Mouse (Mus musculus) MEL (cell line): ENCODE results near the gene Fbxo30. TPM values are rescaled to one million over a fixed set of nuclear protein-coding genes. Genes with fewer than 3 reads are reported as not detected.
"Not testable (repeated sequence)": the region's sequence is repeated elsewhere in the genome, so short reads cannot be mapped to it uniquely, and the experiment has no call there.

Experiments used
- DNase-seq: peaks from one replicate; pipeline ENCODE4 v3.0.0; 2011; ENCODE audit warnings: low read depth, low spot score
- H3K27ac ChIP-seq: 2 replicates; pipeline ENCODE4 v1.5.1; 2012; ENCODE audit warnings: low read depth, mild to moderate bottlenecking, control low read depth, low read length, moderate library complexity; ENCODE audit not compliant: control insufficient read depth
- H3K27me3 ChIP-seq, 2 experiments: fragments of 150-350 bp in 1 of 2; sonication (generic) in 1 of 2; 2 replicates each; pipeline ENCODE4 v1.6.1; 2012; ENCODE audit warnings: low read length in 2 of 2, mild to moderate bottlenecking in 2 of 2, improper control_type of control experiment in 1 of 2, moderate library complexity in 1 of 2; ENCODE audit not compliant: insufficient read depth in 2 of 2, control insufficient read depth in 1 of 2
- H3K36me3 ChIP-seq, 2 experiments: 2 replicates each; pipeline ENCODE4 v1.6.1; 2012 to 2014; ENCODE audit warnings: low read length in 2 of 2, improper control_type of control experiment in 1 of 2, inconsistent platforms in 1 of 2, mild to moderate bottlenecking in 1 of 2; ENCODE audit not compliant: insufficient read depth in 2 of 2, control insufficient read depth in 1 of 2
- H3K4me1 ChIP-seq, 2 experiments: fragments of 150-350 bp in 1 of 2; sonication (generic) in 1 of 2; 2 replicates each; pipeline ENCODE4 v1.6.1; 2012; ENCODE audit warnings: low read length in 2 of 2, improper control_type of control experiment in 1 of 2, mild to moderate bottlenecking in 1 of 2; ENCODE audit not compliant: insufficient read depth in 2 of 2, control insufficient read depth in 1 of 2
- H3K4me3 ChIP-seq, 2 experiments: fragments of 150-350 bp in 1 of 2; sonication (generic) in 1 of 2; 2 replicates each; pipeline ENCODE4 v1.5.1; 2012; ENCODE audit warnings: low read depth in 2 of 2, low read length in 2 of 2, mild to moderate bottlenecking in 2 of 2, moderate library complexity in 2 of 2, control low read depth in 1 of 2, improper control_type of control experiment in 1 of 2; ENCODE audit not compliant: control insufficient read depth in 1 of 2, insufficient read depth in 1 of 2
- H3K79me2 ChIP-seq: 2 replicates; pipeline ENCODE4 v1.6.1; 2012; ENCODE audit warnings: mild to moderate bottlenecking, low read length, moderate library complexity; ENCODE audit not compliant: control insufficient read depth, poor library complexity, insufficient read depth
- H3K9ac ChIP-seq: 2 replicates; pipeline ENCODE4 v1.6.1; 2012; ENCODE audit warnings: low read depth, mild to moderate bottlenecking, control low read depth, low read length, moderate library complexity; ENCODE audit not compliant: control insufficient read depth, poor library complexity, severe bottlenecking
- H3K9me3 ChIP-seq: fragments of 150-350 bp; sonication (generic); replicated peaks from 2 replicates; pipeline ENCODE4 v1.6.1; 2012; ENCODE audit warnings: mild to moderate bottlenecking, low read length, improper control_type of control experiment, moderate library complexity; ENCODE audit not compliant: insufficient read depth
- BHLHE40 ChIP-seq: IDR thresholded peaks from 2 replicates; pipeline ENCODE4 v1.6.1; 2012; ENCODE audit warnings: low read depth, mild to moderate bottlenecking, inconsistent platforms, low read length, improper control_type of control experiment, borderline replicate concordance
- CHD2 ChIP-seq: IDR thresholded peaks from 2 replicates; pipeline ENCODE4 v1.6.1; 2011; ENCODE audit warnings: low read length, improper control_type of control experiment
- ETS1 ChIP-seq: IDR thresholded peaks from 2 replicates; pipeline ENCODE4 v1.6.1; 2012; ENCODE audit warnings: low read depth, mild to moderate bottlenecking, inconsistent platforms, low read length, improper control_type of control experiment, moderate library complexity
- HCFC1 ChIP-seq: IDR thresholded peaks from 2 replicates; pipeline ENCODE4 v1.6.1; 2012; ENCODE audit warnings: low read depth, mild to moderate bottlenecking, inconsistent platforms, low read length, improper control_type of control experiment, moderate library complexity
- MAZ ChIP-seq: IDR thresholded peaks from 2 replicates; pipeline ENCODE4 v1.6.1; 2012; ENCODE audit warnings: low read depth, mild to moderate bottlenecking, inconsistent platforms, low read length, improper control_type of control experiment
- MXI1 ChIP-seq: IDR thresholded peaks from 2 replicates; pipeline ENCODE4 v1.6.1; 2011; ENCODE audit warnings: mild to moderate bottlenecking, low read depth, low read length, improper control_type of control experiment
- MYB ChIP-seq: IDR thresholded peaks from 2 replicates; pipeline ENCODE4 v1.6.1; 2011; ENCODE audit warnings: mild to moderate bottlenecking, low read depth, low read length, improper control_type of control experiment
- MYC ChIP-seq: IDR thresholded peaks from 2 replicates; pipeline ENCODE4 v1.6.1; 2011; ENCODE audit warnings: low read depth, mild to moderate bottlenecking, low read length, improper control_type of control experiment, moderate library complexity
- NELFE ChIP-seq: IDR thresholded peaks from 2 replicates; pipeline ENCODE4 v1.6.1; 2011; ENCODE audit warnings: low read depth, low read length, improper control_type of control experiment
- NRF1 ChIP-seq: IDR thresholded peaks from 2 replicates; pipeline ENCODE4 v1.6.1; 2014; ENCODE audit warnings: low read depth, mild to moderate bottlenecking, inconsistent platforms, low read length, improper control_type of control experiment, moderate library complexity; ENCODE audit not compliant: poor library complexity, insufficient read depth, severe bottlenecking
- POLR2A ChIP-seq, 2 experiments: IDR thresholded peaks; 2 replicates each; pipeline ENCODE4 v1.6.1; 2011 to 2012; ENCODE audit warnings: low read length in 2 of 2, mild to moderate bottlenecking in 2 of 2, control low read depth in 1 of 2, improper control_type of control experiment in 1 of 2, low read depth in 1 of 2, moderate library complexity in 1 of 2; ENCODE audit not compliant: control insufficient read depth in 1 of 2, insufficient read depth in 1 of 2, poor library complexity in 1 of 2
- POLR2AphosphoS2 ChIP-seq: IDR thresholded peaks from 2 replicates; pipeline ENCODE4 v1.6.1; 2011; ENCODE audit warnings: low read length, improper control_type of control experiment
- RCOR1 ChIP-seq: IDR thresholded peaks from 2 replicates; pipeline ENCODE4 v1.6.1; 2012; ENCODE audit warnings: low read depth, mild to moderate bottlenecking, inconsistent platforms, low read length, improper control_type of control experiment
- SIN3A ChIP-seq: IDR thresholded peaks from 2 replicates; pipeline ENCODE4 v1.6.1; 2012; ENCODE audit warnings: low read length, improper control_type of control experiment, inconsistent platforms
- SMC3 ChIP-seq: IDR thresholded peaks from 2 replicates; pipeline ENCODE4 v1.6.1; 2011; ENCODE audit warnings: low read depth, low read length, improper control_type of control experiment
- TAL1 ChIP-seq: IDR thresholded peaks from 2 replicates; pipeline ENCODE4 v1.6.1; 2012; ENCODE audit warnings: mild to moderate bottlenecking, inconsistent platforms, low read length, moderate library complexity, mixed read lengths
- TBP ChIP-seq: IDR thresholded peaks from 2 replicates; pipeline ENCODE4 v1.8.0; 2011; ENCODE audit warnings: low read depth, low read length, improper control_type of control experiment
- UBTF ChIP-seq: IDR thresholded peaks from 2 replicates; pipeline ENCODE4 v1.6.1; 2012; ENCODE audit warnings: low read depth, mild to moderate bottlenecking, inconsistent platforms, low read length, improper control_type of control experiment, moderate library complexity, borderline replicate concordance; ENCODE audit not compliant: insufficient read depth
- USF2 ChIP-seq, 2 experiments: IDR thresholded peaks; 2 replicates each; pipeline ENCODE4 v1.6.1; 2011 to 2012; ENCODE audit warnings: improper control_type of control experiment in 2 of 2, low read length in 2 of 2, borderline replicate concordance in 1 of 2, inconsistent platforms in 1 of 2, low read depth in 1 of 2, mild to moderate bottlenecking in 1 of 2; ENCODE audit not compliant: insufficient read depth in 1 of 2
- ZC3H11A ChIP-seq: IDR thresholded peaks from 2 replicates; pipeline ENCODE4 v1.6.1; 2012; ENCODE audit warnings: low read depth, mild to moderate bottlenecking, inconsistent platforms, low read length, improper control_type of control experiment
- ZNF384 ChIP-seq: IDR thresholded peaks from 2 replicates; pipeline ENCODE4 v1.6.1; 2012; ENCODE audit warnings: low read depth, mild to moderate bottlenecking, inconsistent platforms, low read length, improper control_type of control experiment
- polyA plus RNA-seq, 2 experiments: library from polyadenylated mRNA; stranded (reverse) in 1 of 2; unstranded in 1 of 2; fragments of >175 nt in 1 of 2; fragments of >200 nt in 1 of 2; gene quantifications; 2 replicates each; pipeline versions ENCODE4 v1.2.1 to v1.2.4; 2012; ENCODE audit warnings: low replicate concordance in 2 of 2, low read depth in 1 of 2; ENCODE audit not compliant: insufficient read length in 2 of 2, insufficient read depth in 1 of 2, missing spikeins in 1 of 2
- total RNA-seq: library from RNA; depleted of rRNA; stranded (reverse); fragments of 300-350 nt; gene quantifications from 2 replicates; pipeline ENCODE4 v1.2.3, GENCODE M21; 2012

Fbxo30 gene
- total and polyA plus RNA-seq, 3 experiments, result 10.1 to 10.8 TPM; not detected in 1

DNA sequence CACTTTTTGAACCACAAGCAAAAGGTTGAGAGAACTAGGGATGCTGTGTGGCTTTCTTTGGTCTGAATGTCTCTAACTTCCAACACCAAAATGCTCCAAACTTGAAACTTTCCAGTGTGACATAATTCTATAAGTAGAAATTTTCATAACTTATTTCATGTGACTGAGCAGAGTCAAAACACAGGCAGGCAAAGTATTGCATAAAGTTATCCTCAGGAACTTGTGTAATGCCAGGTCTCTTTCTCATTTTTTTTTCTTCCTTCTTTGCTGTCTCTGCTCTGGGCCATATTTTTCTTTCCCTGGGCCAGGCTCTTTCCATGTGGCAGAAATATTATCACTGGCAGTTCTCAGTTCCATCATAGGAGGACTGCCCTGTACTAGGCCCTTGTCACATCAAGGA is 21.0 kb upstream of the Fbxo30 start:
- no peak overlapping the region for H3K27ac ChIP-seq
- no peaks in the 10 kb centered on the region for H3K36me3 ChIP-seq
- no peak overlapping the region for H3K4me3 ChIP-seq
- H3K27me3 ChIP-seq, result no peaks in the 10 kb centered on the region
- TF ChIP-seq NRF1, result no peak
- no peak for TF ChIP-seq MXI1
- TF ChIP-seq RCOR1, result no peak
- no peak for TF ChIP-seq MYB
- no peaks in the 10 kb centered on the region for H3K4me1 ChIP-seq
- H3K79me2 ChIP-seq, result no peaks in the 10 kb centered on the region
- H3K9me3 ChIP-seq, result no peaks in the 10 kb centered on the region
- no peak for DNase-seq
- H3K9ac ChIP-seq, result no peak overlapping the region

DNA sequence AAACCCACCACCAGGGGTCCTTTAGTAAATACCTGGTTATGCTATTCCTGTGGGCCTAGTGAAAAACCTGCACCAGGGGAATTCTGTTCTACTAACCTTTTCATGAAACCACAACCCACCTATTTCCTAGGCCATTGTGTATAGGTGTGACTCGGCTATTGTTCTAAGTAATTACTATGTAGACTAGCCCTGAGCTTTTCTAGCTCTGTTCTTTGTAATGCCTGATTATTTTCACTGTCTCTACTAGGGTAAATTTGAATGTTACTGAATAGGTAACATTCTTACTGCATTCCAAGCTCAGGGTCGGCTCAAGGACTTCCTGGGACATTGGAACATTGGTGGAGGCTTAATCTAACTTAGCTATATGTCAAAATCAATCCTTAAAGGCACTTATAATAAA is 18.8 kb upstream of the Fbxo30 start:
- not testable (repeated sequence) for H3K4me1 ChIP-seq, H3K4me3 ChIP-seq, H3K9me3 ChIP-seq, DNase-seq, H3K27me3 ChIP-seq, H3K27ac ChIP-seq, H3K36me3 ChIP-seq, H3K9ac ChIP-seq, H3K79me2 ChIP-seq

DNA sequence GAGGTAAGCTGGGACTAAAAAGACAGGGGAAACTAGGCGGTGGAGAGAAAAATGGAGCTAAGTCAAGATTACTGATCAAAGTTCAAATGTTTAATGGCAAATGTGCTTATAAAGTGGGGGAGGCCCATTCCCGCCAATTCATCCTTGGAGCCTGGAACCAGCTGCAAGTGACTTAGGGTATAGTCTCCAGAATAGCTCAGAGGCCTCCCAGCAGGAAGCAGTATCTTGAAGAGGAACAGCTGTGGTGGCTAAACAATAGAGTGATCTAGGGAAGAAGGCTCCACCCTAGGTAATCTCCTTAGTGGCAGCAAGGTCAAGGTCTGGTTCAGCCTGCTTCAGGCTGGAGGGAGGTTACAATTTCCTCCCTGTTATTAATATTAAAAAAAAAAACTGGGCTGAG is 17.3 kb upstream of the Fbxo30 start:
- H3K4me1 ChIP-seq, H3K36me3 ChIP-seq, H3K27ac ChIP-seq: not testable (repeated sequence)

DNA sequence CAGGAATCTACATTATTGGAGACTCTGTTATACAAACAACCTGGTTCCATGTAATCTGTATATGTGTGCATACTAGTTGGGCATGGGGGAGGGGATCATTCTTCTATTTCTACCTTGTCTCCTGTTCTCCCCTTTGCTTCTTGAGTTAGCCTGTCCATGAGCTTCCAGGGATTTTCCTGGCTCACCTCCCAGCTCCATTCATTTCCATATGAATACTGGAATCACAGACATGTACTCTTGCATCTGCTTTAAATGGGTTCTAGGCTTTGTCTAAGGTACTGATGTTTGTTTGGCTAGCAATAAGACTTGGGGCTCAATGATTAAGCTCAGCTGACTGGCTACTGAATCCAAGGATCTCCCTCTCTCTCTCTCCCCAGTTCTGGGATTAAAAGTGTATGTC is 12.0 kb upstream of the Fbxo30 start:
- TF ChIP-seq NELFE (no peak), MYC (no peak), MAZ (no peak), SIN3A (no peak), POLR2A (IDR thresholded peaks at IDR 0.05; ENCODE audit: control insufficient read depth in 1 of 2, insufficient read depth in 1 of 2, low read depth in 1 of 2, low read length in 2 of 2, poor library complexity in 1 of 2) (no peak), TBP (no peak), USF2 (IDR thresholded peaks at IDR 0.05; ENCODE audit: borderline replicate concordance in 1 of 2, insufficient read depth in 1 of 2, low read depth in 1 of 2, low read length in 2 of 2) (no peak), SMC3 (no peak), POLR2AphosphoS2 (no peak), RCOR1 (no peak), CHD2 (no peak), BHLHE40 (no peak), ETS1 (no peak), ZC3H11A (no peak), MXI1 (no peak), UBTF (no peak), ZNF384 (no peak), TAL1 (no peak), HCFC1 (no peak)
- no peak overlapping the region for H3K27ac ChIP-seq
- H3K4me1 ChIP-seq, result no peaks in the 10 kb centered on the region
- no peaks in the 10 kb centered on the region for H3K9me3 ChIP-seq
- H3K36me3 ChIP-seq, result no peaks in the 10 kb centered on the region
- H3K27me3 ChIP-seq, result no peaks in the 10 kb centered on the region
- no peak overlapping the region for H3K4me3 ChIP-seq
- no peak overlapping the region for H3K9ac ChIP-seq
- DNase-seq, result no peak
- H3K79me2 ChIP-seq, result no peaks in the 10 kb centered on the region

More for the DNA sequence above, 17.3 kb upstream of the Fbxo30 start:
- not testable (repeated sequence) for H3K4me3 ChIP-seq, H3K27me3 ChIP-seq, H3K79me2 ChIP-seq, DNase-seq, H3K9ac ChIP-seq, H3K9me3 ChIP-seq
